Mouse (Mus musculus): ENCODE data around the gene Ace. TPM values are rescaled to one million over a fixed set of nuclear protein-coding genes. Genes with fewer than 3 reads are reported as not detected.

Gene Ace
- polyA plus RNA-seq, 1 experiment from 2014 or later: 0.44 TPM

- Histone ChIP-seq H3K4me1 (ENCODE audit: control insufficient read depth, insufficient read depth, low read length) (no peaks in the 10 kb centered on the region), H3K27me3 (ENCODE audit: control insufficient read depth, insufficient read depth, low read length) (no peaks in the 10 kb centered on the region), H3K36me3 (ENCODE audit: control insufficient read depth, insufficient read depth, low read length) (no peaks in the 10 kb centered on the region), H3K4me2 (ENCODE audit: low read depth) (no peak overlapping the region), H3K9me3 (ENCODE audit: control insufficient read depth, low read length) (no peaks in the 10 kb centered on the region), H3K27ac (ENCODE audit: low read depth, low read length) (no peak overlapping the region), H3K9ac (ENCODE audit: low read length) (no peak overlapping the region), H3K4me3 (ENCODE audit: low read depth, low read length) (no peak overlapping the region)
- WGBS: 94% methylated on average over 3 of the region's 3 CpGs
- DNase-seq (ENCODE audit: low spot score) (no peak), ATAC-seq (ENCODE audit: insufficient read depth, low FRiP score, low TSS enrichment) (no peak)
Measured at GRCm38 (mm10) chr11:105931380-105931779, 36.4 kb upstream of the Ace start.

- H3K27me3 ChIP-seq (ENCODE audit: control insufficient read depth, insufficient read depth, low read length): no peaks in the 10 kb centered on the region
- H3K4me1 ChIP-seq (ENCODE audit: control insufficient read depth, insufficient read depth, low read length): no peaks in the 10 kb centered on the region
- H3K27ac ChIP-seq (ENCODE audit: low read depth, low read length): no peak overlapping the region
- WGBS: 88% methylated on average over 8 of the region's 8 CpGs
- no peak for ATAC-seq (ENCODE audit: insufficient read depth, low FRiP score, low TSS enrichment)
- H3K9me3 ChIP-seq (ENCODE audit: control insufficient read depth, low read length): no peaks in the 10 kb centered on the region
- no peak overlapping the region for H3K4me2 ChIP-seq (ENCODE audit: low read depth)
- H3K4me3 ChIP-seq (ENCODE audit: low read depth, low read length): no peak overlapping the region
- DNase-seq (ENCODE audit: low spot score): no peak
- H3K9ac ChIP-seq (ENCODE audit: low read length): no peak overlapping the region
- H3K36me3 ChIP-seq (ENCODE audit: control insufficient read depth, insufficient read depth, low read length): no peaks in the 10 kb centered on the region
Measured at GRCm38 (mm10) chr11:105933746-105934145, 34.0 kb upstream of the Ace start.

- Histone ChIP-seq H3K4me3 (ENCODE audit: low read depth, low read length) (no peak overlapping the region), H3K27me3 (ENCODE audit: control insufficient read depth, insufficient read depth, low read length) (no peaks in the 10 kb centered on the region), H3K9me3 (ENCODE audit: control insufficient read depth, low read length) (no peaks in the 10 kb centered on the region), H3K27ac (ENCODE audit: low read depth, low read length) (no peak overlapping the region), H3K4me2 (ENCODE audit: low read depth) (no peak overlapping the region), H3K36me3 (ENCODE audit: control insufficient read depth, insufficient read depth, low read length) (no peaks in the 10 kb centered on the region), H3K4me1 (ENCODE audit: control insufficient read depth, insufficient read depth, low read length) (no peaks in the 10 kb centered on the region), H3K9ac (ENCODE audit: low read length) (no peak overlapping the region)
- no peak for ATAC-seq (ENCODE audit: insufficient read depth, low FRiP score, low TSS enrichment)
- WGBS: 80% methylated on average over 5 of the region's 5 CpGs
- DNase-seq (ENCODE audit: low spot score): no peak
Measured at GRCm38 (mm10) chr11:105934303-105934711, 33.4 kb upstream of the Ace start.

- ATAC-seq (ENCODE audit: insufficient read depth, low FRiP score, low TSS enrichment) (no peak), DNase-seq (ENCODE audit: low spot score) (peak; percentile 32)
- WGBS: 48% methylated on average over 6 of the region's 6 CpGs
- Histone ChIP-seq H3K27ac (ENCODE audit: low read depth, low read length) (no peak overlapping the region), H3K4me2 (ENCODE audit: low read depth) (no peak overlapping the region), H3K36me3 (ENCODE audit: control insufficient read depth, insufficient read depth, low read length) (no peaks in the 10 kb centered on the region), H3K4me3 (ENCODE audit: low read depth, low read length) (no peak overlapping the region), H3K4me1 (ENCODE audit: control insufficient read depth, insufficient read depth, low read length) (no peaks in the 10 kb centered on the region), H3K9me3 (ENCODE audit: control insufficient read depth, low read length) (no peaks in the 10 kb centered on the region), H3K9ac (ENCODE audit: low read length) (no peak overlapping the region), H3K27me3 (ENCODE audit: control insufficient read depth, insufficient read depth, low read length) (no peaks in the 10 kb centered on the region)
Measured at GRCm38 (mm10) chr11:105934816-105935215, 32.9 kb upstream of the Ace start.

- Histone ChIP-seq H3K9me3 (ENCODE audit: control insufficient read depth, low read length) (no peaks in the 10 kb centered on the region), H3K4me3 (ENCODE audit: low read depth, low read length) (no peak overlapping the region), H3K27ac (ENCODE audit: low read depth, low read length) (no peak overlapping the region), H3K27me3 (ENCODE audit: control insufficient read depth, insufficient read depth, low read length) (no peaks in the 10 kb centered on the region), H3K36me3 (ENCODE audit: control insufficient read depth, insufficient read depth, low read length) (no peaks in the 10 kb centered on the region), H3K4me1 (ENCODE audit: control insufficient read depth, insufficient read depth, low read length) (no peaks in the 10 kb centered on the region), H3K9ac (ENCODE audit: low read length) (no peak overlapping the region), H3K4me2 (ENCODE audit: low read depth) (no peak overlapping the region)
- no peak for DNase-seq (ENCODE audit: low spot score)
- WGBS: 89% methylated on average over 8 of the region's 8 CpGs
- no peak for ATAC-seq (ENCODE audit: insufficient read depth, low FRiP score, low TSS enrichment)
Measured at GRCm38 (mm10) chr11:105935496-105935895, 32.2 kb upstream of the Ace start.

GRCm38 (mm10) chr11:105936200-105936599 is 31.5 kb upstream of the Ace start:
- ATAC-seq (ENCODE audit: insufficient read depth, low FRiP score, low TSS enrichment) (no peak), DNase-seq (ENCODE audit: low spot score) (no peak)
- Histone ChIP-seq H3K4me2 (ENCODE audit: low read depth) (no peak overlapping the region), H3K9me3 (ENCODE audit: control insufficient read depth, low read length) (no peaks in the 10 kb centered on the region), H3K27me3 (ENCODE audit: control insufficient read depth, insufficient read depth, low read length) (no peaks in the 10 kb centered on the region), H3K4me1 (ENCODE audit: control insufficient read depth, insufficient read depth, low read length) (no peaks in the 10 kb centered on the region), H3K36me3 (ENCODE audit: control insufficient read depth, insufficient read depth, low read length) (no peaks in the 10 kb centered on the region), H3K27ac (ENCODE audit: low read depth, low read length) (no peak overlapping the region), H3K4me3 (ENCODE audit: low read depth, low read length) (no peak overlapping the region), H3K9ac (ENCODE audit: low read length) (no peak overlapping the region)
- WGBS: 87% methylated on average over 6 of the region's 6 CpGs

GRCm38 (mm10) chr11:105936974-105937373 is 30.8 kb upstream of the Ace start:
- no peak overlapping the region for H3K27ac ChIP-seq (ENCODE audit: low read depth, low read length)
- no peak overlapping the region for H3K4me2 ChIP-seq (ENCODE audit: low read depth)
- H3K9ac ChIP-seq (ENCODE audit: low read length): no peak overlapping the region
- DNase-seq (ENCODE audit: low spot score) (no peak), ATAC-seq (ENCODE audit: insufficient read depth, low FRiP score, low TSS enrichment) (no peak)
- no peaks in the 10 kb centered on the region for H3K36me3 ChIP-seq (ENCODE audit: control insufficient read depth, insufficient read depth, low read length)
- no peak overlapping the region for H3K4me3 ChIP-seq (ENCODE audit: low read depth, low read length)
- H3K4me1 ChIP-seq (ENCODE audit: control insufficient read depth, insufficient read depth, low read length): no peaks in the 10 kb centered on the region
- H3K9me3 ChIP-seq (ENCODE audit: control insufficient read depth, low read length): no peaks in the 10 kb centered on the region
- H3K27me3 ChIP-seq (ENCODE audit: control insufficient read depth, insufficient read depth, low read length): no peaks in the 10 kb centered on the region
- WGBS: 89% methylated on average over 3 of the region's 3 CpGs

GRCm38 (mm10) chr11:105938771-105939170 is 29.0 kb upstream of the Ace start:
- H3K9ac ChIP-seq (ENCODE audit: low read length): no peak overlapping the region

GRCm38 (mm10) chr11:105941973-105942372 is 25.8 kb upstream of the Ace start:
- no peaks in the 10 kb centered on the region for H3K36me3 ChIP-seq (ENCODE audit: control insufficient read depth, insufficient read depth, low read length)
- H3K4me2 ChIP-seq (ENCODE audit: low read depth): no peak overlapping the region
- no peak overlapping the region for H3K4me3 ChIP-seq (ENCODE audit: low read depth, low read length)
- DNase-seq (ENCODE audit: low spot score) (no peak), ATAC-seq (ENCODE audit: insufficient read depth, low FRiP score, low TSS enrichment) (no peak)
- no peaks in the 10 kb centered on the region for H3K9me3 ChIP-seq (ENCODE audit: control insufficient read depth, low read length)
- 75% methylated on average over 8 of the region's 8 CpGs for WGBS
- no peak overlapping the region for H3K27ac ChIP-seq (ENCODE audit: low read depth, low read length)
- no peak overlapping the region for H3K9ac ChIP-seq (ENCODE audit: low read length)
- peaks cover 5% of the 10 kb centered on the region; the same call in 1 of the 2 replicates for H3K4me1 ChIP-seq (ENCODE audit: control insufficient read depth, insufficient read depth, low read length)
- H3K27me3 ChIP-seq (ENCODE audit: control insufficient read depth, insufficient read depth, low read length): peaks cover 8% of the 10 kb centered on the region

More at GRCm38 (mm10) chr11:105938771-105939170, 29.0 kb upstream of the Ace start:
- Histone ChIP-seq H3K4me1 (ENCODE audit: control insufficient read depth, insufficient read depth, low read length) (peaks cover 3% of the 10 kb centered on the region; the same call in 1 of the 2 replicates), H3K27me3 (ENCODE audit: control insufficient read depth, insufficient read depth, low read length) (peaks cover 7% of the 10 kb centered on the region), H3K4me3 (ENCODE audit: low read depth, low read length) (no peak overlapping the region), H3K36me3 (ENCODE audit: control insufficient read depth, insufficient read depth, low read length) (no peaks in the 10 kb centered on the region), H3K27ac (ENCODE audit: low read depth, low read length) (no peak overlapping the region), H3K4me2 (ENCODE audit: low read depth) (no peak overlapping the region), H3K9me3 (ENCODE audit: control insufficient read depth, low read length) (no peaks in the 10 kb centered on the region)
- no peak for ATAC-seq (ENCODE audit: insufficient read depth, low FRiP score, low TSS enrichment)
- WGBS: 62% methylated on average over 9 of the region's 9 CpGs
- DNase-seq (ENCODE audit: low spot score): no peak

Measured in neural tube, embryonic 11.5 days (tissue).